Mouse (Mus musculus) splenic B cell, adult 2 months (primary cell): ENCODE data around the gene Opcml.

Experiments
- DNase-seq: peaks from one replicate; pipeline ENCODE4 v3.0.0-alpha.2; 2011; ENCODE audit warnings: low read depth, low spot score
- H3K27me3 ChIP-seq: 2 replicates; pipeline ENCODE4 v1.6.1; 2012; ENCODE audit warnings: mild to moderate bottlenecking, low read length, moderate library complexity, mixed read lengths; ENCODE audit not compliant: control insufficient read depth, poor library complexity, insufficient read depth, severe bottlenecking
- H3K36me3 ChIP-seq: 2 replicates; pipeline ENCODE4 v1.6.1; 2012; ENCODE audit warnings: mild to moderate bottlenecking, low read length, moderate library complexity, mixed read lengths; ENCODE audit not compliant: control insufficient read depth, poor library complexity, insufficient read depth, severe bottlenecking

Gene Opcml

DNA sequence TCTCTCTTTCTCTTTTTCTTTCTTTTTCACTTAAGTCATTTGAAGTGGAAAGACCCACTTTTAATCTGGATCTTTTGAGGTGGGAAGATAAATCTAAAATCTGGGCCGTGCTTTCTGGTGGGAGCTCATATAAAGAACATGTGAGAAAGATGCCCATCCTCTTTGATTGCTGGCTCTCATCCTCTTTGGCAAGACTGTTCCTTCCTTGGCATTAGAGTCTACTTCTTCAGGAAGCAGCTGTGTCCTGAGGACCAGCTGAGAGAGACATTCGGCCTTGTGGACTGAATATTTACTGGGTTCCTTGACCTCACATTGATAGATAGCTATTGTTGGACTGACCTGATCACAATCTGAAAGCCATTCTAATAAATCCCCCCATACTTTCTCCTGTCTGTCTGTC is 331.3 kb downstream of the Opcml start:
- Histone ChIP-seq H3K36me3 (no peaks in the 10 kb centered on the region), H3K27me3 (no peaks in the 10 kb centered on the region)
- DNase-seq = no peak

DNA sequence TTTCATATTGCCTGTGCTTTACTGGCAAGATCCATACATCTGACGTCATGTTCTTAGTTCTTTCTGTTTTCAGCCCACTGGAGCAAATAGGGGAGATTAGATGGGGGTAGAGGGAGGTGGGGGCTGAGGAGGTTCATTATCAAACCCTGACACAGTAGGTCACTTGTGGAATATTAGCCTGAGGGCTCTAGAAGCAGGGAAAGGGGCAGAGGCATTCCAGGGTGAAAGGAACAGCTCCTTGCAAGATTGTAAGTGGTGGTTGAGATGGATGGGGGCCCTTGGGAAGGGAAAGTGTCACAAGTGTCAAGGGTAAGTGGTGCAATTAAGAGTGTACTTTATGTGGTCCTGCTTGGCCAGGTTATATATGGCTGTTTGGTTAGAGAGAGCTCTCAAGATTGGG is 338.2 kb downstream of the Opcml start:
- Histone ChIP-seq H3K36me3 (no peaks in the 10 kb centered on the region), H3K27me3 (no peaks in the 10 kb centered on the region)
- DNase-seq = no peak

DNA sequence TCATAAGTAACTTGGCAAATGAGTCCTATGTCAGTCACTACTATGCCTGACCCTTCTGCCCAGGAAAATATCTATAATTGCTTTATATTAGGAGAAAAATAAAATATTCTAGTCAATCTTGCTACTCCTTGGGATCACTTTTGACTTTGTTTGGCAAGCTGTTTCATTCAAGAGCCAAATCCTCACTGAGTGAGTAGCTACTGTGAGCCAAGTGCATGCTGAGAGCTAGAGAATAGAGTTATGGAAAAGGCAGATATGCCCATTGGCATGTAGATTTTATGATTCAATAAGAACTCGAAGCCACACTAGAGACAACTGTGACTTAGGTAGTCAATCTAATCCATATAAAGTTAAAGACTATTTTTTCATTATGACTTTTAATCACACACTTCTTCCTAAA is 340.9 kb downstream of the Opcml start:
- H3K27me3 ChIP-seq = no peaks in the 10 kb centered on the region
- DNase-seq = no peak
- no peaks in the 10 kb centered on the region for H3K36me3 ChIP-seq

DNA sequence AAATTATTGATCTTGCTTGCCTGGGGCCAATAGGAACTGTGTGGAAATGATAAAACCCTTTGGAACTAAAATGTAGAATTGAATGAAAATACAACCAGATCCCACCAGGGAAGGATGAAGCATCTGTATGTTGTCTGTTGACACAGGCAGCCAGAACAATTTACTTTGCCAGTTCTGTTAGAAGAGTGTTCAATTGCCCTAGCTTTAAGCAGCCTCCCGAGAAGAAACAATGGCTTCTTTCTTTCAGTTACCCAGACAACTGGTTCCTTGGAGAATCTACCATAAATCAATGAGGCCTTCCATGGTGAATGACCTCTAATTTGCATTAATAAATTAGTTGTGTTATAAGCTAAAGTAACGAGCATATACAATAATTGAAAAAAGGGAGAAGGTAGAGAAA is 346.0 kb downstream of the Opcml start:
- no peaks in the 10 kb centered on the region for H3K27me3 ChIP-seq
- no peak for DNase-seq
- no peaks in the 10 kb centered on the region for H3K36me3 ChIP-seq

DNA sequence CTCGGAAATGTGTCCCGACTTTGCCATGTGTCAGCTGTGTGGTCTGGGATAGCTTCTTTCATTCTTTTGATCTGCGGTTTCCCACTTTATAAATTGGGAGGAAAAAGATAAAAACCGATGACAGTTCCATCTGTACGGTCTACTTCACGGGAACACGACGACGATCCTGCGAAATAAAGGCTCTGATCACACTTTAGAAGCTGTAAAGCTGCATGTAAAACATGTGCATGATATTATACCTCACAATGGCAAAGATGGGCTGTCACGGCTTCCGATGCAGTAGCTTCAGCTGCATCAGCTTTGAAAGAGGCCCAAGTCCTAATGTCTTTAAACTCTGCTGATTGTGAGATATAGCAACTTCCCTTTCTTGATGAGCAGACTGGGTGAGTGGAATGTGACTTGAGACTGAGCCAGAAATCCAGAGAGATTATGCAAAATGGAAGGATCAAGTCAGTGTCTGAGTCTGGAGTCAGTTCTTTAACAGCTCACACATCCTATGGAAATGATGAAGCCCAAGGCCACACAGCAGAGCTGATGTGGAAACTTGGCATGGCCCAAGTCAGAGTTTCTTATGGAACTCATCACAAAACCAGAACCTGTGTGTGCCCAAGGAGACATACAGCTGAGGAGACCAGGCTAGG is 349.5 kb downstream of the Opcml start:
- no peaks in the 10 kb centered on the region for H3K36me3 ChIP-seq
- no peak for DNase-seq
- H3K27me3 ChIP-seq = no peaks in the 10 kb centered on the region

DNA sequence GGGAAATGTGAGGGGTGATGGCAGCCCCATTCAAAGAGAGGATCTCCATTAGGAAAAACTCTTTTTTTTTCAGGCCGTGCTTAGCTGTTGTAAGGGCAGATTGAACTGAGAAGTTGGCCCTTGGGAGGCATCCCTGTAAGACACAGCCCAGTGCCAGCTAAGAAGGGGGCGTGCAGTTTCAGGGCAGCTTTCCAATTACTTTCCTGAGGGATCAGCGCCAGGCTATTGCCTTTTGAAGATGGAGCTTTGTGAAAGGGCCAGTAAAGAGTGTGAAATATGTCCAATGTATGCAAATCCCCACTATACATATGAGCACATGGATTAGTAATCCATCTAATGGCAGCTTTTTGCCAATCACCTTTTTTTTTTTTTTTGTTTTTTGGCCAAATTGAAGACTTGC is 358.9 kb downstream of the Opcml start:
- no peaks in the 10 kb centered on the region for H3K27me3 ChIP-seq
- no peak for DNase-seq
- no peaks in the 10 kb centered on the region for H3K36me3 ChIP-seq

DNA sequence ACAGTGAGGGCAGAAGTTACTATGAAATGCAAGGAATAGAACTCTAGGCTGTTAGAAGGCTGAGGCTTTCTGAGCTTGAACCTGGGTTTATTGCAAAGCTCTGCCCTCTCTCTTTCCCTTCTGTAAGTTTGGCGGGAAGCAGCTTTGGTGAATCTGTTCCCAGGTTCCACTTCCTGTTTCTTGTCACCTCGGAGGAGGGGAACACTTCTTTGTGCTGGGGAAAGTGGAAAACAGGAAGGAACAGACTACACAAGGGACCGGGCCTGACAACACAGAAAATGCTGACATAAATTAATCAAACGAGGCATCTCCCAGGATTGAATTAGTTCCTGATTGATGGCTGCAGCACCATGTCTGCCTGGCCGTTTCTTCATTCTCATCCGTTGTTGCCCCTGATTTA is 363.2 kb downstream of the Opcml start:
- H3K27me3 ChIP-seq = no peaks in the 10 kb centered on the region
- H3K36me3 ChIP-seq = no peaks in the 10 kb centered on the region
- no peak for DNase-seq

DNA sequence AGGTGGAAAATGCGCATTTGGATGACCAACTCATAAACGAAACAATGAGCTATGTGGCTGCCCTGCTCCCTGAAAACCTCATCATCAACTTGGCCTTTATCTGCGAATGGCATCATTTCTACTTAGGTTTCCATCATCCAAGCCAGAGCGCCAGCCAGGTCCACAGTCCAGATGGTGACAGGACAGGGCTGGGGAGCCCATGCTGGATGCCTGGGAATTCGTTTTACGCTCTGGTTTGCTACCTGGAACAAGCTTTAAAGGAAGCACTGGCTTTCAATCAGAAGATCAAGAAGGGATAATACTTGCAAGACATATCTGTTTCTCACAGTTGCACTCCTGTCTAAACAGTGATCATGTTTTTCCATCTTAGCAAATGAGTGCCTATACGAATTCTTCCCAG is 366.5 kb downstream of the Opcml start:
- no peaks in the 10 kb centered on the region for H3K36me3 ChIP-seq
- no peak for DNase-seq
- no peaks in the 10 kb centered on the region for H3K27me3 ChIP-seq

DNA sequence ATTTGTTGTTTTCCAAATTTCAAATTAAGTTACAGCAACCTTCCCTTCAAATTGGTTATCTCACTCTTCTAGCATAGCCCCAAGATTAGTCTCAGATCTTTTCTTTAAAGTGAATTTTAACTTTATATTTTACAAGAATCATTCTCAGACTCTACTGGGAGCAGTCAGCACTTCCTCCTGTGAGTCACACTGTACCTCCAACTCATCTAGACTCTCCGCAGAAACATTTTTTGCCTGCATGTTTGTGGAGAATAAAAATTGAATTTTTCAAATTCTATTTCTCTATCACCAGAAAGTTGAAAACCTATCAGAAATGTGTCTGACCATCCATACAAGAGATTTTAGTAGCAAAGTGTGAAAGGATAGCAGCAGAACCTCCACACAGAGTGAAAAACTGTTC is 370.4 kb downstream of the Opcml start:
- Histone ChIP-seq H3K27me3 (no peaks in the 10 kb centered on the region), H3K36me3 (no peaks in the 10 kb centered on the region)
- no peak for DNase-seq

DNA sequence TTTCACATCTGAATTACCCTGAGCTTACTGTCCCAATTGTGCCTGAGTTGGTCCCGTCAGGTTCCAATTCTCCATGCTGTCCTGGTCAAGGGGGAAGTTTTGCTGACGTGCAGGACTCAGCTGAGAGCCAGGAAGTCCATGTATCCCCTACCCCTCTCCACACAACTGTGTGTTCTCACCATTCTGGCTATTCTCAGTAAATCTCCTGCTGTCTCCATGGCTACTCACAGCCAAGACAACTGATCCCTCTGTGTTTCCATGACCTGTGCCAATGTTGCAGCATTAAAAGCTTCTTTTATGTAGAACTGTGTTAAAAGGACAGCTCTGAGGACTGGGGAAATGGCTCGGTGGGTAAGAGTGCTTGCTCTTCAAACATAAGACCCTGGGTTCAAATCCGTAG is 373.4 kb downstream of the Opcml start:
- H3K27me3 ChIP-seq = no peaks in the 10 kb centered on the region
- no peak for DNase-seq
- H3K36me3 ChIP-seq = no peaks in the 10 kb centered on the region

DNA sequence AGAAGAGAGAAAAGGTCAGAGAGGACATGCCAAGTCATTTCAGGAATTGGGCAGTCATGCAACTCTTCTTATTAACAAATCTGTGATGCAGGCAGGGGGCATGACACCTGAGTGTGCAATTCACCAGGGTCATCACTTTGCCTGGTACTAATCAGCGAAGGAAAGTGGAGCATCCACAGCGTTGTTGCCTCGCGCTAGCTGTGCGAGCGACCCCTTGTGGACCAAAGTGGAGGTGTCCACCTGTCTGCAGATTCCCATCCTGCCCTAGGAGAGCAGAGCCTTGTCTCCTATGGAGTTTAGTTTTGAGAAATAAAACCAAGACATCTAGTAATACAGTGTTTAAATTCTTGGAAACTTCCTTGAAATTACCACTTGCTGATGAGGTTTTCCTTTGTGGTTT is 381.3 kb downstream of the Opcml start:
- no peak for DNase-seq
- no peaks in the 10 kb centered on the region for H3K36me3 ChIP-seq
- H3K27me3 ChIP-seq = no peaks in the 10 kb centered on the region

DNA sequence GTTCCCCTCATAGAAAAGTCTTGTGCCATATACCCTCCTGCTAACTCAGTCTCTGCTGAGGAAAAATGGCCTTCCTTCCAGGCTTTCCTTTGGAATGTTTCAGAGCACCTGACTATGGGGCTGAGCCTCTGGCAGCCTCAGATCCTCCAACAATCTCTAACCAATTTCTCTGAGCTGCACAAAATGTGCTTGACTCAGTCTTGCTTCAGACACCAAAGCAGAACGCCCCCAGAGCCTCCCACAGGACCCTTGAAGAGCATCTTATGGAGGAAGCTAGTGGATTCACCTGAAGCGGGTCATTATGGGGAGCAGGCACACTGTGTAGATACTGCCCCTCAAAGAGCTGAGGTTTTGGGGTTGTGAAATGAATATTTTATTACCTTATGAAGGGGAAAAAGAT is 386.5 kb downstream of the Opcml start:
- Histone ChIP-seq H3K36me3 (no peaks in the 10 kb centered on the region), H3K27me3 (no peaks in the 10 kb centered on the region)
- no peak for DNase-seq

DNA sequence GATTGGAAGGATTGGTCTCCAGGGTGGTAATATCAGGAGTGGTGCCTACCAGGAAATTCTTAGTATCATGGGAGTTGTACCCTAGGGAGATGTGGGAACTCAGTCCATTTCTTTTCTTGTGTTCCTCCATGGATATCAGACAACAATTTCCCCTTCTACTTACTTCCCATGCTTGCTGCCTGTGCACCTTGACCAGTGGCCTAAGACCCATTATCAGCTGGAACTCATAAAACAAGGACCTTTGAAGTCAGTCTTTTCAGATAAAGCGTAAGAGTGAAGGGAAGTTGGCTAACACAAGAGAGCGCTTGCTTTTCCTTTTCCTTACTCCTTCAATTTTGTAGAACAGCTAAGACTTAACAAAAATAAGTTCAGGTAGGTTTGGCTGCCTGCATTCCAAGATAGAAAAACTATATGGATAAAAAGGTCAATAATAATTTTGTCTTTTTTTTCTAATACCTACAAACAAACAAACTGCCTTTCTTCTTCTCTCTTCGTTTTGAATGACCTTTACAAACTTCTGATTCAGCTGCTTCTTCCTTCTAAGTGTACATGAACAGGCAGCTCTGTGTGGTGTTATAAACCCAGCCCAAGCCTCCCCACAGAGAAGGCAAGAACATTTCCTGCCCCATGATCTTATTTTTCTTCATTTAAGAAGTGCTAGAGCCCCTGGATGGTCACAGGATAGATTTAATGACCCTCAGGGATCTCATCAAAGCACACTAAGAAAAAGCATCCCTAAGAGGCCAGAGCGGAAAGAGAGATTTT is 387.7 kb downstream of the Opcml start:
- no peak for DNase-seq
- H3K36me3 ChIP-seq = no peaks in the 10 kb centered on the region

DNA sequence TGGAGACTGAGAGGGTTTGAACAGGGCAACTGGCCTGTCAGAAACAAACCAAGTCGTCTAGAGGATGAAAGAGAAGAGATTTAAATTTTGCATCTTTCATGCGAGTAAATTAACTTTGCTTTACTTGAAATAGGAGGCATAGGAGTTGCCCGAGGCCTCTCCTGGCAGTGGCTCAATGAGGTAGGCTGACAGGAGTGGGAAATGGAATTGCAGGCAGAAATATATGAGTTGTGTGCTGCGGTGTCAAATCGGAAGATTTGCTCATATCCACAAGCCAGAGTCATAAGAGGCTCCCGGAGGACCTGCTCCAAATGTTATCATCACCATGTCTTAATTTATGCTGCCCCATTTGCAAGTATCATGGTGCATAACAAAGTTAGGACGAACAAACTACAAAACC is 391.3 kb downstream of the Opcml start:
- DNase-seq = no peak
- Histone ChIP-seq H3K27me3 (no peaks in the 10 kb centered on the region), H3K36me3 (no peaks in the 10 kb centered on the region)

More for the DNA sequence above, 387.7 kb downstream of the Opcml start:
- H3K27me3 ChIP-seq = no peaks in the 10 kb centered on the region

DNA sequence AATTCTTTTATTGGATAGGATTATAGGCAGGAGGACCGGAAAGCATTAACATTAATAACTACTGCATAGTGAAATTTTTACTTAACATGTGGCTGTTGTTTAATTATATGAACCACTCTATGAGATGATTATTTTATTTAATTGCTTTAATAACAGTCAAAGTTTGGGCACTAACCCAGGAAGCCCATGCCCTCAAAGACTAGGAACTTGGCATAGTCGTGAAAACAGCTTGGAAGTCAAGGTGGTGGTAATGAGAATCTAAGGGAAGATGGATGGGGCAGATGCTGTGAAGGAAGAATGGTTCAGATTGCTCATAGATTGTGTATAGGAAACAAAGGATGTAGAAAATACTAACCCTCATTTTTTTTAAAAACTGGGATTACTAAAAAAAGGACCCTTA is 399.7 kb downstream of the Opcml start:
- no peak for DNase-seq
- Histone ChIP-seq H3K36me3 (no peaks in the 10 kb centered on the region), H3K27me3 (no peaks in the 10 kb centered on the region; the same call in 1 of the 2 replicates)

DNA sequence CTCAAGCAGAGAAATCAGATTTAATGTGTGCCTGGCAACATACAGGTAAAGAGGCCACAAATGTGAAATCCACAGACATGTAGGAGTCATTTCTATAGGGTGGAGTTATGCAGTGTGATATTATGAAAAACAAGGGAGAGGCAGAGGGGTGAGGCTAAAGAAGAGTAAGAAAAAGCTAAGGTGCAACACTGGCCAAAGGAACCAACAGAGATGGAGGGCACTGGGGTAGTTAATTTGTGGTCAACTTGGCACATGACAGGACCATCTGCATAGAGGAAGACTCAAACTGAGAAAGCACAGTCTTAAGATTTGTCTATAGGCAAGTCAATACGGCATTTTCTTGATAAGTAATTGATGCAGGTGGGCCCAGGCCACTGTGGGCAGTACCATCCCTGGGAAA is 400.2 kb downstream of the Opcml start:
- DNase-seq = no peak
- no peaks in the 10 kb centered on the region for H3K36me3 ChIP-seq
- no peaks in the 10 kb centered on the region; the same call in 1 of the 2 replicates for H3K27me3 ChIP-seq
